In the genomic region with DNA sequence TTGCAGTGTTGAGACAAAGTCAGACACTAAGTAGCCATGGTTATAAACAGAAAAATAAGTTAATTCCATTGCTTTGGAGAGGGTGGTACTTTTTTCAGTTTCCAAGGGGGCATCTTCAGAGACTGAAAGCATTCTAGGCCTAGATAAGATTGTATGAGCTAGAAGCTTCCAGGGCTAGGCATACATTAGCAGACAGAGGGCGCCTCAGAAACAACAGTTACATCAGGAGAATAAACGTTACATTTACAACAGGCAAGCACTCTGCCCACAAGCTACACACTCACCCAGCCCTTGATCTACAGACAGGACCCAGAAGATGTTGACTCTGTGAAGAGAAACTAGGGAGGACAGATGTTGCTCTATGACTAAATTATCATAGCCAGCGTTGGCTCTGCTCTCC, we compare ENCODE assay signal across 10 mouse cellular contexts. TPM values are rescaled to one million over a fixed set of nuclear protein-coding genes. Genes with fewer than 3 reads are reported as not detected.
DNase-seq lines count a peak whose midpoint lies in the region; ATAC-seq and TF ChIP-seq lines count a peak whose summit lies in the region.
"Had no signal": no experiment of that assay in that cellular context is flagged by ENCODE, and none has a peak within 500 bp of the region (broad histone marks: within the 10 kb centered on the region; RNA-seq: fewer than 3 reads in every experiment).

No protein-coding gene starts in this region.

- 48% methylated on average over 3 of the region's 3 CpGs for WGBS in midbrain, postnatal 0 days
- WGBS in midbrain, embryonic 13.5 days, result 50% methylated on average over 3 of the region's 3 CpGs

- no peak overlapping the region for H3K27ac ChIP-seq in midbrain, postnatal 0 days (ENCODE audit: low read depth, low read length)
- H3K27ac ChIP-seq in midbrain, embryonic 13.5 days, result no peak overlapping the region
- H3K27ac ChIP-seq: limb, embryonic 13.5 days had no signal

- no peak overlapping the region for H3K4me3 ChIP-seq in midbrain, postnatal 0 days (ENCODE audit: low read depth, low read length)
- no peak overlapping the region for H3K4me3 ChIP-seq in midbrain, embryonic 13.5 days (replicated peaks)
- H3K4me3 ChIP-seq: limb, embryonic 13.5 days had no signal

- no peak overlapping the region for H3K9ac ChIP-seq in midbrain, postnatal 0 days (replicated peaks; ENCODE audit: low read length, poor library complexity, severe bottlenecking)
- no peak overlapping the region for H3K9ac ChIP-seq in midbrain, embryonic 13.5 days (replicated peaks)
- H3K9ac ChIP-seq: limb, embryonic 13.5 days had no signal

- H3K9me3 ChIP-seq in midbrain, postnatal 0 days (ENCODE audit: low read length), result no peaks in the 10 kb centered on the region
- H3K9me3 ChIP-seq in midbrain, embryonic 13.5 days, result no peaks in the 10 kb centered on the region
- H3K9me3 ChIP-seq: limb, embryonic 13.5 days had no signal

- peak; percentile 74 for TF ChIP-seq CTCF in midbrain, postnatal 0 days (IDR thresholded peaks at IDR 0.05)

- ATAC-seq in midbrain, postnatal 0 days (ENCODE audit: low FRiP score), result no peak
- ATAC-seq in midbrain, embryonic 13.5 days, result no peak
- peak; percentile 50 for ATAC-seq in inflammation-experienced regulatory T-cells, adult 6 months

- no peaks in the 10 kb centered on the region for H3K4me1 ChIP-seq in midbrain, postnatal 0 days (ENCODE audit: insufficient read depth, low read length)
- H3K4me1 ChIP-seq in midbrain, embryonic 13.5 days (replicated peaks), result no peaks in the 10 kb centered on the region
- H3K4me1 ChIP-seq: limb, embryonic 13.5 days had no signal

- intact Hi-C loops in heart, postnatal 36 days (cut with DNase I), result no loop called here

- H3K36me3 ChIP-seq in midbrain, postnatal 0 days (ENCODE audit: insufficient read depth, low read length), result peaks cover 19% of the 10 kb centered on the region
- H3K36me3 ChIP-seq in midbrain, embryonic 13.5 days, result peaks cover 43% of the 10 kb centered on the region

- no peaks in the 10 kb centered on the region for H3K27me3 ChIP-seq in midbrain, postnatal 0 days (ENCODE audit: insufficient read depth, low read length)
- H3K27me3 ChIP-seq in midbrain, embryonic 13.5 days, result no peaks in the 10 kb centered on the region
- H3K27me3 ChIP-seq: limb, embryonic 13.5 days had no signal

- DNase-seq in heart, postnatal 36 days, result peak; percentile 18 to 32
- no peak for DNase-seq in heart, adult 8-10 months (ENCODE audit: low spot score)
- peak; percentile 59 for DNase-seq in midbrain, postnatal 0 days (ENCODE audit: low spot score)
- peak; percentile 48 for DNase-seq in thymus, postnatal 4 days
- DNase-seq in adrenal gland, postnatal 14 days, result no peak
- no peak for DNase-seq in urinary bladder, adult 2 months (ENCODE audit: low spot score)
- DNase-seq: adrenal gland, postnatal 36 days had no signal

- H3K4me2 ChIP-seq in midbrain, postnatal 0 days (ENCODE audit: low read depth, low read length, poor library complexity, severe bottlenecking), result no peak overlapping the region
- H3K4me2 ChIP-seq in midbrain, embryonic 13.5 days (replicated peaks), result no peak overlapping the region
- H3K4me2 ChIP-seq: limb, embryonic 13.5 days had no signal

RNA-seq across cellular contexts. Expression of a gene that starts 34.4 kb away (rescaled TPM):
- 1 to 10 TPM; 7.4 to 9.4 TPM for total RNA-seq in heart, postnatal 36 days (2021)
- 1 to 10 TPM; 7.4 to 9.1 (median 8.3) TPM for total RNA-seq in heart, adult 8-10 months (2022)
- 5.6 and 8.2 TPM in 2 replicates for total RNA-seq in midbrain, postnatal 0 days (2014; rRNA removed)
- polyA plus RNA-seq in midbrain, postnatal 0 days (2015; fragmentation: Nextera tagmentation; extraction: Ambion mirVana), result 5.4 and 6.4 TPM in 2 replicates
- 7.9 and 8.2 TPM in 2 replicates for polyA plus RNA-seq in midbrain, embryonic 13.5 days (2015; fragmentation: Nextera tagmentation; extraction: Ambion mirVana)
- not detected for polyA plus RNA-seq in inflammation-experienced regulatory T-cells, adult 6 months (2017; shearing (Covaris generic))
- 17.9 and 20.1 TPM in 2 replicates for total RNA-seq in adrenal gland, postnatal 14 days (2021)
- 24.5 and 30.0 TPM in 2 replicates for polyA plus RNA-seq in urinary bladder, adult 2 months (2012; rRNA removed)

RNA-seq across cellular contexts. Expression of a gene that starts 36.6 kb away (rescaled TPM):
- 1 to 10 TPM; 8.7 to 9.3 TPM for total RNA-seq in heart, postnatal 36 days (2021)
- 1 to 10 TPM; 6.7 to 9.2 (median 8.3) TPM for total RNA-seq in heart, adult 8-10 months (2022)
- total RNA-seq in midbrain, postnatal 0 days (2014; rRNA removed), result 14.9 and 17.0 TPM in 2 replicates
- 4.8 and 5.2 TPM in 2 replicates for polyA plus RNA-seq in midbrain, postnatal 0 days (2015; fragmentation: Nextera tagmentation; extraction: Ambion mirVana)
- 11.8 and 12.2 TPM in 2 replicates for polyA plus RNA-seq in midbrain, embryonic 13.5 days (2015; fragmentation: Nextera tagmentation; extraction: Ambion mirVana)
- polyA plus RNA-seq in inflammation-experienced regulatory T-cells, adult 6 months (2017; shearing (Covaris generic)), result 1 to 10 TPM; 1.3 to 1.6 (median 1.5) TPM
- 16.3 and 16.9 TPM in 2 replicates for total RNA-seq in adrenal gland, postnatal 14 days (2021)
- 4.9 and 5.6 TPM in 2 replicates for polyA plus RNA-seq in urinary bladder, adult 2 months (2012; rRNA removed)

RNA-seq across cellular contexts. Expression of a gene that starts 50.0 kb away (rescaled TPM):
- 10 to 100 TPM; 15.3 to 15.6 TPM for total RNA-seq in heart, postnatal 36 days (2021)
- 10 to 100 TPM; 10.7 to 18.6 (median 13.4) TPM for total RNA-seq in heart, adult 8-10 months (2022)
- total RNA-seq in midbrain, postnatal 0 days (2014; rRNA removed), result 163 and 213 TPM in 2 replicates
- 92.8 and 93.2 TPM in 2 replicates for polyA plus RNA-seq in midbrain, postnatal 0 days (2015; fragmentation: Nextera tagmentation; extraction: Ambion mirVana)
- polyA plus RNA-seq in midbrain, embryonic 13.5 days (2015; fragmentation: Nextera tagmentation; extraction: Ambion mirVana), result 78.4 and 81.2 TPM in 2 replicates
- 10 to 100 TPM; 12.1 to 20.4 (median 17.0) TPM for polyA plus RNA-seq in inflammation-experienced regulatory T-cells, adult 6 months (2017; shearing (Covaris generic))
- 15.1 and 19.1 TPM in 2 replicates for total RNA-seq in adrenal gland, postnatal 14 days (2021)
- 18.2 and 22.2 TPM in 2 replicates for polyA plus RNA-seq in urinary bladder, adult 2 months (2012; rRNA removed)

Comparison
In these comparisons a context has a peak if more than half of its experiments do, and no peak if none do; other contexts are left out.
1. DNase-seq: peak in heart, postnatal 36 days (2 of 2), midbrain, postnatal 0 days (single experiment) and thymus, postnatal 4 days (single experiment); none in heart, adult 8-10 months (single experiment), adrenal gland, postnatal 14 days (single experiment) and urinary bladder, adult 2 months (single experiment).